Mouse (Mus musculus): ENCODE measurements around the gene Gm28870. TPM values are rescaled to one million over a fixed set of nuclear protein-coding genes. Genes with fewer than 3 reads are reported as not detected.
"Not testable (repeated sequence)": the region's sequence is repeated elsewhere in the genome, so short reads cannot be mapped to it uniquely, and the experiment has no call there.

Gene Gm28870
- total RNA-seq (2015) = not detected in 2 replicates
- not detected in 2 replicates for total RNA-seq (2017)

DNA sequence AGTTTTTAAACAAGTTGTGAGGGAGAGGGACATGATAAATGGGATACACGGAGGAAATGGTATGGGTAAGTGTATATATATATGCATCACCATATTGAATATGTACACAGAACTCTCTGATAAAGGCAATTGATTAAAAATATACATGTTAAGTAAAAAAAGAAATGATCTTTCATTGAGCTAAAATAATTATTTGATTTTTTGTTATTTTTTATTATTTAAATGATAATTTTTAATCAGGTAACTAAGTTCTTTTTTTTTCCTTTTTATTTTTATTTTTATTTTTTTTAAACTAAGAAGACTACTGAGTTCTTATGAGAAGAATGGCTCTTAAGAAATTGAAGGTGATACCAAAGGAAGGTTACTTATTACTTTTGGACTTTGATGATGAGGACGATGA, at the start of gene Gm28870:
Gm28870 (plus strand) TSS at position 301 of the 400 bp plus-strand sequence.
- ATAC-seq (ENCODE audit: poor library complexity, severe bottlenecking) = not testable (repeated sequence)
